Mouse (Mus musculus) G1E (cell line): ENCODE measurements around the gene Olfr934. TPM values are rescaled to one million over a fixed set of nuclear protein-coding genes. Genes with fewer than 3 reads are reported as not detected.

ENCODE experiments used
- ATAC-seq: 2 replicates; pipeline ENCODE4 v1.8.0; 2016; ENCODE audit warnings: mild to moderate bottlenecking; ENCODE audit not compliant: insufficient number of reproducible peaks, poor library complexity, low FRiP score, severe bottlenecking; ENCODE audit errors: extremely low read depth
- DNase-seq: peaks from one replicate; pipeline ENCODE4 v3.0.0; 2012; ENCODE audit warnings: low spot score
- H3K27me3 ChIP-seq: 2 replicates; pipeline ENCODE4 v1.6.1; 2012; ENCODE audit warnings: mild to moderate bottlenecking, low read length, inconsistent platforms; ENCODE audit not compliant: insufficient read depth
- H3K36me3 ChIP-seq: replicated peaks from 2 replicates; pipeline ENCODE3; 2012; ENCODE audit warnings: mild to moderate bottlenecking, inconsistent platforms
- H3K4me1 ChIP-seq: 2 replicates; pipeline ENCODE4 v1.6.1; 2012; ENCODE audit warnings: low read depth, low read length, inconsistent platforms, mixed read lengths; ENCODE audit not compliant: insufficient read depth
- H3K4me3 ChIP-seq: 2 replicates; pipeline ENCODE4 v1.5.1; 2012; ENCODE audit warnings: low read depth, mild to moderate bottlenecking, inconsistent platforms, low read length, moderate library complexity, mixed read lengths
- H3K9me3 ChIP-seq: replicated peaks from 2 replicates; pipeline ENCODE4 v1.6.1; 2012; ENCODE audit warnings: inconsistent platforms
- CTCF ChIP-seq: IDR thresholded peaks from 2 replicates; pipeline ENCODE4 v1.5.1; 2012; ENCODE audit warnings: low read depth, low read length, inconsistent platforms, mixed read lengths
- GATA1 ChIP-seq: IDR thresholded peaks from 2 replicates; pipeline ENCODE4 v1.6.1; 2012; ENCODE audit warnings: borderline replicate concordance, low read length, inconsistent platforms, mixed read lengths
- GATA2 ChIP-seq: IDR thresholded peaks from 2 replicates; pipeline ENCODE4 v1.6.1; 2012; ENCODE audit warnings: low read depth, low read length, inconsistent platforms, borderline replicate concordance
- POLR2AphosphoS5 ChIP-seq: IDR thresholded peaks from 2 replicates; pipeline ENCODE4 v1.6.1; 2012; ENCODE audit warnings: low read depth, low read length, inconsistent platforms; ENCODE audit not compliant: insufficient replicate concordance
- TAL1 ChIP-seq: conservative IDR thresholded peaks from 2 replicates; pipeline ENCODE4 v1.6.1; 2012; ENCODE audit warnings: low read depth, low read length, inconsistent platforms, mixed read lengths
- polyA plus RNA-seq: library from polyadenylated mRNA; stranded (reverse); fragments of >175 nt; gene quantifications from 2 replicates; pipeline ENCODE4 v1.2.3, GENCODE M21; 2012
- total RNA-seq, 2 experiments: library from RNA; stranded (forward) in 1 of 2; stranded (reverse) in 1 of 2; fragments of 200-1000 nt in 1 of 2; fragments of >200 nt in 1 of 2; fragmentation: Nextera tagmentation in 1 of 2; gene quantifications; 2 replicates each; pipeline ENCODE4 v1.2.3; 2014 to 2017

The Olfr934 gene
- not detected in 2 replicates for total RNA-seq (2014; fragmentation: Nextera tagmentation)
- 0.16 TPM in 1 of 2 replicates, not detected in the other for total RNA-seq (2017)
- not detected in 2 replicates for polyA plus RNA-seq

GRCm38 (mm10) chr9:38988215-38988614 is at the start of gene Olfr934:
Olfr934 (minus strand) TSS chr9:38988315.
- no peaks in the 10 kb centered on the region for H3K27me3 ChIP-seq
- no peaks in the 10 kb centered on the region for H3K36me3 ChIP-seq
- no peak for TF ChIP-seq GATA1
- no peak for TF ChIP-seq CTCF
- no peak for TF ChIP-seq POLR2AphosphoS5
- TF ChIP-seq TAL1, result no peak
- no peak for TF ChIP-seq GATA2
- H3K9me3 ChIP-seq, result no peaks in the 10 kb centered on the region
- ATAC-seq (no peak), DNase-seq (no peak)
- H3K4me3 ChIP-seq, result no peak within 1 kb of the TSS
- no peaks in the 10 kb centered on the region for H3K4me1 ChIP-seq

GRCm38 (mm10) chr9:39023277-39023676 is 35.2 kb upstream of the Olfr934 start, which contains the start of gene Olfr146:
Olfr146 (minus strand) TSS chr9:39023377.
- H3K27me3 ChIP-seq, result no peaks in the 10 kb centered on the region
- ATAC-seq, result no peak
- TF ChIP-seq TAL1, result no peak
- H3K4me3 ChIP-seq, result no peak within 1 kb of the TSS
- no peaks in the 10 kb centered on the region for H3K9me3 ChIP-seq
- no peak for DNase-seq
- no peaks in the 10 kb centered on the region for H3K36me3 ChIP-seq
- H3K4me1 ChIP-seq, result no peaks in the 10 kb centered on the region

- no peaks in the 10 kb centered on the region for H3K36me3 ChIP-seq
- no peaks in the 10 kb centered on the region for H3K9me3 ChIP-seq
- TF ChIP-seq GATA1 (no peak), GATA2 (no peak), TAL1 (no peak), CTCF (no peak)
- H3K27me3 ChIP-seq, result no peaks in the 10 kb centered on the region
- H3K4me1 ChIP-seq, result no peaks in the 10 kb centered on the region
- no peak within 1 kb of the TSS for H3K4me3 ChIP-seq
- ATAC-seq (no peak), DNase-seq (no peak)
Observed at GRCm38 (mm10) chr9:38999583-38999982, 11.5 kb upstream of the Olfr934 start, which contains the start of gene Olfr935. Olfr935 (minus strand) TSS chr9:38999683.

DNA sequence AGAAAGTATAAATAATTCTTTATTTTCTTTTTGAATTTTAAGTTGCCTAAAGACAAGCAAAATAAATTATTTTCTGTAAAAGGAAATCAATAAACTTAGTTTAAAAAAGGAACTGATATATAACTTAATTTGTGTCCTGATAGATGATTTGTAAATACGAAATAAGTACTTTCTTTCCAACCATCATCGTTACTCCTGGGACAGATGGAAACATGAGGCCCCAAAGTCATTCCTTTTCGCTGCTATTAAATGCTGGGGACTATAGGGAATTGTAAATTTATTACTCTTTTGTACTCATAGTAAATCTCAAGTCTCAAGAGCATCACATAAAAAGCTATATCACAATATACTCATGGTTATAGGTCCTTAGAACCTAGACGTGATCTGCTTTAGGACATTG is 16.1 kb downstream of the Olfr934 start, which contains the start of gene Olfr933:
Olfr933 (plus strand) TSS at position 301 of the 400 bp plus-strand sequence.
- TF ChIP-seq GATA2 (no peak), POLR2AphosphoS5 (no peak), CTCF (no peak), GATA1 (no peak), TAL1 (no peak)
- Histone ChIP-seq H3K9me3 (no peaks in the 10 kb centered on the region), H3K4me3 (no peak within 1 kb of the TSS), H3K36me3 (no peaks in the 10 kb centered on the region), H3K4me1 (no peaks in the 10 kb centered on the region), H3K27me3 (no peaks in the 10 kb centered on the region)
- no peak for ATAC-seq
- no peak for DNase-seq

DNA sequence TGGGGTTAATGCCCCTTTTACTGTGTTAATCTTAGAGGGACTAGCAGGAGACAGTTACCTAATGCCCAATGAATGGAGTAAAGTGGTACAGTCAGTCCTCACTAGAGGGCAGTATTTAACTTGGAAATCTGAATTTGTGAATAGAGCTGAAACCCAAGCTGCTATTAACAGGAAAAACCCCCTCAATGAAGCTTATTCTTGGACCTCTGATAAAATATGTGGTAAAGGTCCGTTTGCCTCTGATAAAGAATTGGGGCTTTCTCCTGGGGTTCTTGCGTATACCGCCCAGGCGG is 34.0 kb downstream of the Olfr934 start:
- H3K27me3 ChIP-seq, result no peaks in the 10 kb centered on the region
- no peaks in the 10 kb centered on the region for H3K9me3 ChIP-seq
- no peaks in the 10 kb centered on the region for H3K36me3 ChIP-seq
- no peak for ATAC-seq
- TF ChIP-seq POLR2AphosphoS5 (no peak), TAL1 (no peak), GATA1 (no peak), CTCF (no peak)
- no peaks in the 10 kb centered on the region for H3K4me1 ChIP-seq
- no peak for DNase-seq
- H3K4me3 ChIP-seq, result no peak overlapping the region

DNA sequence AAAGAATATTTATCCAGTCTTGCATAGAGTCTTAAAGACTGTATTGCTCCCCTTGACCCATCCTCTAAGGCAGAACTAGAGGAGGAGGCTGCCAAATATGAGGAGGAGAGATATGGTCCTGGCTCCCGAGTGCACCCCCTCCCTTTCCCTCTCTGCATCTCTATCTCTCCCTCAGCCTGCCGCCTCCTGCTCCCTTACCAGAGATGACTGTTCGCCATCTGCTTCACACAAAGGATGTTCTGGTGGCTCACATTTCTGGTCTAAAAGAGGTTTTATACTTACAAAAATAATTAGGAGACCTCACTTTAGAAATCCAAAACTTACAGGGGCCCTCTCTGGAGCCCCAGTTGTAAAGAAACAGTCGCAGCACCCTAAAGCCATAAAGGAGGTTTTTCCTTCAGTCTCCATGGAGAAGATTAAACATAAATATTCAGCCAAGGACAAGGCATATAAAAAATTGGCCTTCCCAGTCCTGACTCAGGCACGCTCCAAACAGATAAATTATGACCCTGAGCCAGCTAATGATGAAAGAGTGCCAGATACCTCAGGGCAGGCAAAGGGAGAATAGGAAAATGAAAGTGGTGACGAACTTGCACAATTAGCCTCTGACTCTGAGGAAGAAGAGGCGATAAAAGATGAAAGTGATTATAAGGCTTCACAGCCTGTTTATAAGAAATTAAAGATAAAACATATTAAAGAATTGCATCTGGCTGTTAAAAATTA is 34.6 kb downstream of the Olfr934 start:
- Histone ChIP-seq H3K27me3 (no peaks in the 10 kb centered on the region), H3K4me3 (no peak overlapping the region), H3K4me1 (no peaks in the 10 kb centered on the region), H3K36me3 (no peaks in the 10 kb centered on the region), H3K9me3 (no peaks in the 10 kb centered on the region)
- TF ChIP-seq GATA1, result no peak
- ATAC-seq, result no peak
- DNase-seq, result no peak

Other genes with a start within 250 kb of the Olfr934 start
- 0.15 TPM in 1 of 2 replicates, not detected in the other for gene Olfr920, start 236.0 kb downstream of the Olfr934 start, total RNA-seq (2014; fragmentation: Nextera tagmentation)
- gene Olfr920, start 236.0 kb downstream of the Olfr934 start, total RNA-seq (2017), result 0.11 and 0.12 TPM in 2 replicates
- not detected in 2 replicates for gene Olfr920, start 236.0 kb downstream of the Olfr934 start, polyA plus RNA-seq
- gene Olfr921, start 215.2 kb downstream of the Olfr934 start, total RNA-seq (2014; fragmentation: Nextera tagmentation), result not detected in 2 replicates
- 0.06 and 0.27 TPM in 2 replicates for gene Olfr921, start 215.2 kb downstream of the Olfr934 start, total RNA-seq (2017)
- gene Olfr921, start 215.2 kb downstream of the Olfr934 start, polyA plus RNA-seq, result not detected in 2 replicates
- gene Olfr922, start 173.7 kb downstream of the Olfr934 start, total RNA-seq (2014; fragmentation: Nextera tagmentation), result not detected in 2 replicates
- gene Olfr922, start 173.7 kb downstream of the Olfr934 start, total RNA-seq (2017), result 0.22 TPM in 1 of 2 replicates, not detected in the other
- not detected in 2 replicates for gene Olfr922, start 173.7 kb downstream of the Olfr934 start, polyA plus RNA-seq
- gene Olfr923, start 161.8 kb downstream of the Olfr934 start, total RNA-seq (2014; fragmentation: Nextera tagmentation), result not detected in 2 replicates
- gene Olfr923, start 161.8 kb downstream of the Olfr934 start, total RNA-seq (2017), result not detected in 2 replicates
- not detected in 2 replicates for gene Olfr923, start 161.8 kb downstream of the Olfr934 start, polyA plus RNA-seq
- gene Olfr924, start 143.9 kb downstream of the Olfr934 start, total RNA-seq (2014; fragmentation: Nextera tagmentation), result not detected in 2 replicates
- gene Olfr924, start 143.9 kb downstream of the Olfr934 start, total RNA-seq (2017), result 0.06 and 0.11 TPM in 2 replicates
- not detected in 2 replicates for gene Olfr924, start 143.9 kb downstream of the Olfr934 start, polyA plus RNA-seq
- gene Olfr26, start 133.3 kb downstream of the Olfr934 start, total RNA-seq (2014; fragmentation: Nextera tagmentation), result not detected in 2 replicates
- gene Olfr26, start 133.3 kb downstream of the Olfr934 start, total RNA-seq (2017), result 0.11 TPM in 1 of 2 replicates, not detected in the other
- gene Olfr26, start 133.3 kb downstream of the Olfr934 start, polyA plus RNA-seq, result not detected in 2 replicates
- gene Olfr926, start 111.2 kb downstream of the Olfr934 start, total RNA-seq (2014; fragmentation: Nextera tagmentation), result not detected in 2 replicates
- gene Olfr926, start 111.2 kb downstream of the Olfr934 start, total RNA-seq (2017), result 0.33 TPM in 1 of 2 replicates, not detected in the other
- not detected in 2 replicates for gene Olfr926, start 111.2 kb downstream of the Olfr934 start, polyA plus RNA-seq
- gene Olfr930, start 58.5 kb downstream of the Olfr934 start, total RNA-seq (2014; fragmentation: Nextera tagmentation), result not detected in 2 replicates
- not detected in 2 replicates for gene Olfr930, start 58.5 kb downstream of the Olfr934 start, total RNA-seq (2017)
- gene Olfr930, start 58.5 kb downstream of the Olfr934 start, polyA plus RNA-seq, result not detected in 2 replicates
- gene Olfr933, start 16.0 kb downstream of the Olfr934 start, total RNA-seq (2014; fragmentation: Nextera tagmentation), result not detected in 2 replicates
- 0.22 TPM in 1 of 2 replicates, not detected in the other for gene Olfr933, start 16.0 kb downstream of the Olfr934 start, total RNA-seq (2017)
- not detected in 2 replicates for gene Olfr933, start 16.0 kb downstream of the Olfr934 start, polyA plus RNA-seq
- not detected in 2 replicates for gene Olfr935, start 11.4 kb upstream of the Olfr934 start, total RNA-seq (2014; fragmentation: Nextera tagmentation)
- gene Olfr935, start 11.4 kb upstream of the Olfr934 start, total RNA-seq (2017), result 0.11 TPM in 1 of 2 replicates, not detected in the other
- gene Olfr935, start 11.4 kb upstream of the Olfr934 start, polyA plus RNA-seq, result not detected in 2 replicates
- gene Olfr146, start 35.1 kb upstream of the Olfr934 start, total RNA-seq (2014; fragmentation: Nextera tagmentation), result not detected in 2 replicates
- 0.16 TPM in 1 of 2 replicates, not detected in the other for gene Olfr146, start 35.1 kb upstream of the Olfr934 start, total RNA-seq (2017)
- gene Olfr146, start 35.1 kb upstream of the Olfr934 start, polyA plus RNA-seq, result not detected in 2 replicates
- not detected in 2 replicates for gene Olfr937, start 76.6 kb upstream of the Olfr934 start, total RNA-seq (2014; fragmentation: Nextera tagmentation)
- gene Olfr937, start 76.6 kb upstream of the Olfr934 start, total RNA-seq (2017), result 1.1 TPM in 1 of 2 replicates, not detected in the other
- gene Olfr937, start 76.6 kb upstream of the Olfr934 start, polyA plus RNA-seq, result not detected in 2 replicates
- not detected in 2 replicates for gene Olfr938, start 90.6 kb upstream of the Olfr934 start, total RNA-seq (2014; fragmentation: Nextera tagmentation)
- not detected in 2 replicates for gene Olfr938, start 90.6 kb upstream of the Olfr934 start, total RNA-seq (2017)
- gene Olfr938, start 90.6 kb upstream of the Olfr934 start, polyA plus RNA-seq, result not detected in 2 replicates
- gene Olfr27, start 139.8 kb upstream of the Olfr934 start, total RNA-seq (2014; fragmentation: Nextera tagmentation), result not detected in 2 replicates
- 0.33 TPM in 1 of 2 replicates, not detected in the other for gene Olfr27, start 139.8 kb upstream of the Olfr934 start, total RNA-seq (2017)
- gene Olfr27, start 139.8 kb upstream of the Olfr934 start, polyA plus RNA-seq, result not detected in 2 replicates
- not detected in 2 replicates for gene Olfr943, start 178.0 kb upstream of the Olfr934 start, total RNA-seq (2014; fragmentation: Nextera tagmentation)
- under 0.01 and 0.16 TPM in 2 replicates for gene Olfr943, start 178.0 kb upstream of the Olfr934 start, total RNA-seq (2017)
- not detected in 2 replicates for gene Olfr943, start 178.0 kb upstream of the Olfr934 start, polyA plus RNA-seq
- gene Olfr944, start 213.6 kb upstream of the Olfr934 start, total RNA-seq (2014; fragmentation: Nextera tagmentation), result not detected in 2 replicates
- 0.12 TPM in 1 of 2 replicates, not detected in the other for gene Olfr944, start 213.6 kb upstream of the Olfr934 start, total RNA-seq (2017)
- gene Olfr944, start 213.6 kb upstream of the Olfr934 start, polyA plus RNA-seq, result not detected in 2 replicates